Mouse (Mus musculus) granulocyte monocyte progenitor cell, adult 5-6 weeks (primary cell): Measurements from ENCODE around the gene Cenpw. TPM values are rescaled to one million over a fixed set of nuclear protein-coding genes. Genes with fewer than 3 reads are reported as not detected.

Experiments
- ATAC-seq: replicated peaks from 2 replicates; pipeline ENCODE4 v1.8.0; 2016; ENCODE audit warnings: mild to moderate bottlenecking, moderate TSS enrichment, inconsistent platforms; ENCODE audit not compliant: poor library complexity, severe bottlenecking
- total RNA-seq, 2 experiments: library from RNA; stranded (forward) in 1 of 2; stranded (reverse) in 1 of 2; fragments of 200-712, 200-1000 nt in 1 of 2; fragments of >200 nt in 1 of 2; fragmentation: Nextera tagmentation in 1 of 2; gene quantifications; 2 replicates each; pipeline ENCODE4 v1.2.3; 2014 to 2017

The Cenpw gene
- total RNA-seq (2014; fragmentation: Nextera tagmentation), result 31.2 and 32.7 TPM in 2 replicates
- total RNA-seq (2017), result 13.9 and 17.9 TPM in 2 replicates

DNA sequence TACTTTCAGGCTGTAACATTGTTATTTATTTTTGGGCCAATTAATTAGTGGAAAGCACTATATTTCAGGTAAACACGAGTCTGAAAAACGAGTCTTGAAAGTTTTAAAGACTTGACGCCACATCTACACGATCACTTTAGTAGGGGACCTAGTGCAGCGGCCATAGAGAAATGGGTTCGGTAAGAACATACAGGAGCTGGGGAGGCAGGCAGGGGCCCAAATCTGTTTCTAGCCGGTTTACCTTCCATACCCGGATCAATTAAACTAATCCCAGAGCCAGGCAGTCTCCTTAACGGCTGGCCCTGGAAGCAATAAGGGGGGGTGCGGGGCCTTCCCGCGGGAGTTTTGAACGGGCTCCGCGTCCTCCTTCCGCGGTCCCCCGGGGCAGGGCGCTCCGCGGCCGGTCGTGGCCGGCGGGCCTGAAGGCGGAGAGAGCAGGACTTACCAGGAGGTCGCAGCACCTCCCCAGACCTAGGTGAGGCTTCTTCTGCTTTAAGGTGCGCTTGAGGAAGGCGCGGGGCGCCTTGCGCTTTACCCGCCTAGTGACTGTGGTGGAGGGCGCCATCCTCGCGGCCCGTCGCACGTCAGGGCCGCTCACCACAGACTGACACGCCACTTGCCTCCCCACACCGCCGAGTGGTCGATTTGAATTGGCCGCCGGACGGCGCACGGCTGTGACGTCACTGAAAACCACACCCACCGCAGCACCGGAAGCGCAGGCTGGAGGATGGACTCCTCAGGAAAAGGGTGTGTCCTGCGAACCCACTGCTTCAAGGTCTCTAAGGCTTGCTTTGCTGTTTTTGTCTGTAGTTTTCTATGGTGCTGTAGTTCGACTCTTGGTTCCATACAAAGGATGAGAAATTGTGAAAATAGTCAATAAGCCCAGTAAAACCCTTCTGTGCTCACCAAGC is at the start of gene Cenpw:
Gene Cenpw (minus strand): TSS at position 645 of the 911 bp plus-strand sequence.
- peak; percentile 99 for ATAC-seq

DNA sequence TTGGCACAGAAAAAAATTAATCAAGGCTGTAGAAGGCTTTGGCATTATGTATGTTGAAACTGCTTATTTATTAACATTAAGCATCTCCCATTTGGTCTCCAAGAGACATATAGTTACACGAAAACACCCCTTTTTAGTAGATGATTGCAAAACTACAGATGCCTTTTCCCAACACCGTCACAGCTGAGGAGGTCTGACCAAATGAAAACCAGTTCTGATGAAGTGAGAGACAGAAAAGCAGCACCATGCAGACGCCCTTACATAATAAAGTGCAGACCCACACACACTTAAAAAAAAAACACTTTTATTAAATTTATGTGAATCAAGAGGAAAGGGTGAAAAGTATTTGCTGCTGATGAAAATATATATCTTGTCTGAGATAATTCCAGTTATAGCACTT is 49.3 kb upstream of the Cenpw start:
- ATAC-seq, result no peak

DNA sequence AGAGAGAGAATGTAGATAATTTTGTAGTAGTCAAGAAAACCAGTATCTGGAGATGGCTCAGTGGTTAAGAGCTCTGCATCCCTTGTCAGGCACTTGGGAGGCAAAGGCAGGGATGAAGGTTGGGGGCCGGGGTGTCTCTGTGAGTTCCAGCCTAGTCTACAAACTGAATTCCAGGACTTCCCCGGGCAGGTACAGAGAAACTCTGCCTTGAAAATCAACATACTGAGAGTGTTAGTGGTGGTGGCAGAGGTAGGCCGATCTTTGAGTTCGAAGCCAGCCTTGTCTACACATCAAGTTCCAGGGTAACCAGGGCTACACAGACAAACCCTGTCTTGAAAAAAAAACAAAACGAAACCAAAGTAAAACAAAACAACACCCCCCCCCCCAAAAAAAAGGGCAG is 859 bp downstream of the Cenpw start:
- no peak for ATAC-seq

DNA sequence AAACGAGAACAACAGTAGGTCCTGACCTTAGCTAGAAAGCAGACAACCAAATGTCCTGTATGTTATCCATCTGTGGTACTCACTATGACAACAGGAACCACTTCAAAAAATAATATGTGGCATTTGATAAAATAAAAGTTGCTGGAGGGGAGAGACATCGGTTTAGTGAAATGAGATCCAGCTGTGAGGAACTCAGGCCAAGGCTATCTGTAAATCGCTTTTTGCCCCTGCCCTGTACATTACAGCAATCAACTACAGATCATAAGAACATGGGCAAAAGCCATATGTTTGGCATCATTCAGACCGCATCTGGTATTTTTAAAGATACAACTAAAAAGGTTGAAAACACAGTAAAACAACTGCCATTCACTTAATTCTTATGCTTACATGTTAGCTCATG is 32.7 kb downstream of the Cenpw start:
- no peak for ATAC-seq
